Mouse (Mus musculus): ENCODE measurements at regions not wholly inside any gene's neighbourhood (a gene's known extent, or its start where the extent isn't known, plus 50 kb on each side); places are given as distances from the start of the nearest gene placed in this dataset.

DNA sequence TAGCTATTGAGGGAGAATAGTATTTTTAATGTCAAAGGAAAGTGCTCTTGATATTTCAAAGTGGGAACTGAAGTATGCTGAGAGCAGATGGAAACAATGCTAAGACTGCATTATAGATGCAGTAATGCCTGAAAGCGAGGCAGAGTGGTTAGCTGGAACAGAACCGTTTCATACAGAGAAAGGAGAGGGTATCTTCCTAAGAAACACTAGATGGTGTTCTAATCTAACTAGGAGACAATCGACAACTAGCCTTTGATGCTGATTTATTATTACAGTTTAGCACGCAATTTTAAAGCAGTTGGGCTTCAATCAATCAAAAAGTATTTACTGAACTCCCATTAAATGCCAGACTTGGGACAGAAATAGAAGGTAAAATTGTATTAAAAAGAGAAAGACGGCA lies 92.3 kb upstream of the Prdx4 start:
- DNase-seq (peak; percentile 1), ATAC-seq (ENCODE audit: low FRiP score, low TSS enrichment) (no peak)
- no peaks in the 10 kb centered on the region for H3K9me3 ChIP-seq (ENCODE audit: control insufficient read depth, low read length)
- H3K4me3 ChIP-seq (replicated peaks; ENCODE audit: low read depth, low read length), result no peak overlapping the region
- H3K27me3 ChIP-seq (ENCODE audit: control insufficient read depth, insufficient read depth, low read length), result no peaks in the 10 kb centered on the region
- H3K4me1 ChIP-seq (ENCODE audit: control insufficient read depth, insufficient read depth, low read length), result no peaks in the 10 kb centered on the region
- 63% methylated on average over 5 of the region's 5 CpGs for WGBS
- H3K36me3 ChIP-seq (ENCODE audit: control insufficient read depth, insufficient read depth, low read length), result no peaks in the 10 kb centered on the region
- no peak overlapping the region for H3K4me2 ChIP-seq (ENCODE audit: low read length)
- H3K27ac ChIP-seq (replicated peaks; ENCODE audit: low read depth, low read length), result no peak overlapping the region
- no peak overlapping the region for H3K9ac ChIP-seq (replicated peaks; ENCODE audit: low read length)

Data from midbrain, embryonic 14.5 days (tissue).